Mouse (Mus musculus) neural tube, embryonic 13.5 days (tissue): ENCODE results near the gene Gpx8. TPM values are rescaled to one million over a fixed set of nuclear protein-coding genes. Genes with fewer than 3 reads are reported as not detected.
"Not testable (repeated sequence)": the region's sequence is repeated elsewhere in the genome, so short reads cannot be mapped to it uniquely, and the experiment has no call there.

Experiments used
- ATAC-seq: fragments of 200-750 bp; cut with Nextera tagmentation; 2 replicates; pipeline ENCODE4 v1.8.0; 2017; ENCODE audit warnings: low read depth, mild to moderate bottlenecking, moderate TSS enrichment, moderate library complexity
- H3K27ac ChIP-seq: fragments of 300-500 bp; sonication (generic); replicated peaks from 2 replicates; pipeline ENCODE4 v1.5.1; 2015; ENCODE audit warnings: moderate library complexity, mild to moderate bottlenecking, inconsistent platforms
- H3K27me3 ChIP-seq: fragments of 300-500 bp; sonication (generic); 2 replicates; pipeline ENCODE4 v1.6.1; 2015; ENCODE audit warnings: mild to moderate bottlenecking, inconsistent platforms
- H3K36me3 ChIP-seq: fragments of 300-500 bp; sonication (generic); 2 replicates; pipeline ENCODE4 v1.6.1; 2015; ENCODE audit warnings: mild to moderate bottlenecking, inconsistent platforms
- H3K4me1 ChIP-seq: fragments of 300-500 bp; sonication (generic); replicated peaks from 2 replicates; pipeline ENCODE4 v1.6.1; 2015; ENCODE audit warnings: inconsistent platforms
- H3K4me2 ChIP-seq: fragments of 300-500 bp; sonication (generic); 2 replicates; pipeline ENCODE4 v1.6.1; 2015; ENCODE audit warnings: inconsistent platforms, mild to moderate bottlenecking, moderate library complexity
- H3K4me3 ChIP-seq: fragments of 300-500 bp; sonication (generic); 2 replicates; pipeline ENCODE4 v1.5.1; 2015; ENCODE audit warnings: mild to moderate bottlenecking, inconsistent platforms
- H3K9ac ChIP-seq: fragments of 300-500 bp; sonication (generic); 2 replicates; pipeline ENCODE4 v1.6.1; 2015; ENCODE audit warnings: moderate library complexity, mild to moderate bottlenecking, inconsistent platforms
- H3K9me3 ChIP-seq: fragments of 300-500 bp; sonication (generic); 2 replicates; pipeline ENCODE4 v1.6.1; 2016; ENCODE audit warnings: inconsistent platforms
- WGBS: fragments of 180-500 bp; shearing (Covaris S2); methylation state at CpG from one replicate; pipeline ENCODE4 v1.1.7; 2015; 5-methylcytosine and 5-hydroxymethylcytosine counted together
- polyA plus RNA-seq: library from polyadenylated mRNA; unstranded; fragments of >200 nt; fragmentation: Nextera tagmentation; extraction: Ambion mirVana; gene quantifications from 2 replicates; pipeline ENCODE4 v1.2.1, GENCODE M21; 2015

The Gpx8 gene
- polyA plus RNA-seq, 1 experiment from 2014 or later, result 94.9 TPM

DNA sequence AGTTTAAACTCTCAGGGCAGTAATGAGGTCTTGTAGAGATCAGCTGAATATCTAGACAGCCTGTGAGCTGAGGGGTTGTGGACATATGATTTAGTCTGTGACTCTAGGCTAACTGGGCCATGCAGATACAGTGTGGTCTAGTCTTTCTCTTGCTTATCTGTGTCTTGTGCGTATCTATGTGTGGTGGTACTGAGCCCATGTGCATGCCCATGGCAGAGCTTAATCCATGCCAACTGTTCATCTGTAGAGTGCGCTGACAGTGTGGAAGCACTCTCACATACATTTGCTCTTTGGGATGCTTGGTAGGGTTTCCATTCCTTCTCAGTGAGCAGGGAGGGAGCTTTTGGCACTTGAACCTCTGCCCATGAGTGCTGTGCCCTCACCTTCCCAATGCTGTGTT lies 24.7 kb downstream of the Gpx8 start:
- Histone ChIP-seq H3K9ac (no peak overlapping the region), H3K9me3 (no peaks in the 10 kb centered on the region), H3K4me2 (no peak overlapping the region), H3K27me3 (peaks cover 17% of the 10 kb centered on the region), H3K36me3 (no peaks in the 10 kb centered on the region), H3K4me3 (no peak overlapping the region), H3K4me1 (no peaks in the 10 kb centered on the region), H3K27ac (no peak overlapping the region)
- ATAC-seq, result no peak
- WGBS, result 86% methylated on average over 2 of the region's 2 CpGs

DNA sequence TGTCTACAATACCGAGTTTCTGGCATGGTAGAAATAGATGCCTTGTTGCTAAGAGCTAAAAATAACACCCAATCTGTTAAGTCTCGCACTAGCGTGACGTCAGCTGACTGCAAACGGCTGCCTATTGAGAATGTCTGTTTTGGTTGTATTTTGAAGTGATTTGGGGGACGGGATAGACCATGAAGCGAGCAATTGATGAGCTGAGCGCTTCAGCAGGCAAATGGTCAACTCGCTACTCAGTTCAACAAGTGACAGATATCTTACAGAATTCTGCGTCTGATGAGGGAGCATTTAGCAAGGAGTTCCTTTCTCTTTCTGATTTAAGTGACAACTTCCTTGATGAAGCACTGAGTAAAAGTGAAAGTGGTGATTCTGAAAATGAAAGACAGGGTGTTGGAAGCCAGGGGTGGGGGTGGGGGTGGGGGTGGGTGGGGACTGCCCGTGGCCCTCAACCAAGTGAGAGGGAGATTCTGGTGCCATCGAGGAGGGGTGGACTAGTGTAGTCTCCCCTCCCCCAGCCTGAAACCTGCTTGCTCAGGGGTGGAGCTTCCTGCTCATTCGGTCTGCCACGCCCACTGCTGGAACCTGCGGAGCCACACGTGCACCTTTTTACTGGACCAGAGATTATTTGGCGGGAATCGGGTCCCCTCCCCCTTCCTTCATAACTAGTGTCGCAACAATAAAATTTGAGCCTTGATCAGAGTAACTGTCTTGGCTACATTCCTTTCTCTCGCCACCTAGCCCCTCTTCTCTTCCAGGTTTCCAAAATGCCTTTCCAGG lies 32.8 kb downstream of the Gpx8 start:
- not testable (repeated sequence) for H3K4me1 ChIP-seq, H3K27ac ChIP-seq, H3K27me3 ChIP-seq, H3K9me3 ChIP-seq, H3K9ac ChIP-seq, H3K36me3 ChIP-seq, ATAC-seq, H3K4me3 ChIP-seq
- 0 out of 2 replicates have a peak overlapping the region, but pooled peaks have one; percentile 10 for H3K4me2 ChIP-seq
- WGBS, result 59% methylated on average over 20 of the region's 20 CpGs

DNA sequence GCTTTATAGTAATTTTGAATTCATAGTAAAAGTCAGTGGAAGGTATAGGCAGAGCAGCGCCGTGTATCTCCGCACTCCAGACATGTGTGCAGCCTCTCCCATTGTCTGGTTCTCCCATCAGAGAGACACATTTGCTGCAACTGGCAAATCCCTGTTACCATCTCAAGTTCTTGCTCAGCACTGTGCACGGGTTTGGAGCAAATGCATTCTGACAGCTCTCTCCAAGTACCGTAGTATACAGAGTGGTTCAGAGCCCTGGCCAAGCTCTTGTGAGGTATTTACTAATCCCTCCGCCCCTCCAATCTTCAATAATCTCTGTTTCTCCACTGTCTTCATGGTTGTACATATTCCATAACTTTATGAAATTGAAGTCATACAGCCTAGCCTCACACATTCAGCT lies 33.5 kb downstream of the Gpx8 start:
- Histone ChIP-seq H3K4me1 (no peaks in the 10 kb centered on the region), H3K4me3 (no peak overlapping the region), H3K27me3 (no peaks in the 10 kb centered on the region), H3K9me3 (no peaks in the 10 kb centered on the region), H3K9ac (no peak overlapping the region), H3K36me3 (no peaks in the 10 kb centered on the region), H3K4me2 (no peak overlapping the region), H3K27ac (no peak overlapping the region)
- WGBS, result 80% methylated on average over 6 of the region's 6 CpGs
- ATAC-seq, result no peak

DNA sequence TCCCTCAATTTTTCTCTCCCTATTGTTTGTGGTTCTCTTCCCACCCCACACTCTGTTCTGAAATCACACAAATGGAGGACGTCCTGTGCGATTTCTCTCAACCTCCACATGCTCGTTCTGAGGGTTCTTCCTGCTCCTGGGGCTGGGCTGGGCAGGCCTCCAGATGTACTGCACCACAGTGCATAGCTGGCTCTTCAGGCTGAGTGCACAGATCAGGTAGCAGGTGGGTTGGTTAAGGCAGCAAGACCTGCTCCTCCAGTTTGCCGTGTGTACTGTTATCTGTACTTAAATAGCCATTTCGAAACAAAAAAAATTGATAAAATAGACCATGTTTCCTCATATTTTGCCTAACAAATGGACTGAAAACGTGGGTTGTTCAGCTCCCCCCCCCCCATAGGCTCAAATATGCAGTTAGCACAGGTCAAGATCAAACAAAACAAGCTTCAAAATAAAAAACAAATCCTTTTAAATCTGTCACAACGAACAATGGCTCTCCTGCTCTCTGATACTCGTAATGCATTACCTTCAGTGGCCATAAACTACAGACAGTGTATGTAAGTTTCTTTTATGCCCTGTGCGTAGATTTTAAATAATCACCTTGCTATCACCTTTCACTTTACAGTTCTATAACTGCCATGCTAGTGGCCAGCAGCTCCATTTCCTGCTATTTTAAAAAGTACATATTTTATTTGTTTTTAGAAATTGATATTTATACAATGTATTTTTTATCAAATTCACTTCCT lies 45.5 kb downstream of the Gpx8 start:
- Histone ChIP-seq H3K27me3 (peaks cover 66% of the 10 kb centered on the region), H3K9ac (no peak overlapping the region), H3K27ac (no peak overlapping the region), H3K4me2 (no peak overlapping the region), H3K9me3 (no peaks in the 10 kb centered on the region), H3K4me3 (no peak overlapping the region), H3K4me1 (peaks cover 13% of the 10 kb centered on the region), H3K36me3 (no peaks in the 10 kb centered on the region)
- no peak for ATAC-seq
- WGBS, result 75% methylated on average over 9 of the region's 9 CpGs

DNA sequence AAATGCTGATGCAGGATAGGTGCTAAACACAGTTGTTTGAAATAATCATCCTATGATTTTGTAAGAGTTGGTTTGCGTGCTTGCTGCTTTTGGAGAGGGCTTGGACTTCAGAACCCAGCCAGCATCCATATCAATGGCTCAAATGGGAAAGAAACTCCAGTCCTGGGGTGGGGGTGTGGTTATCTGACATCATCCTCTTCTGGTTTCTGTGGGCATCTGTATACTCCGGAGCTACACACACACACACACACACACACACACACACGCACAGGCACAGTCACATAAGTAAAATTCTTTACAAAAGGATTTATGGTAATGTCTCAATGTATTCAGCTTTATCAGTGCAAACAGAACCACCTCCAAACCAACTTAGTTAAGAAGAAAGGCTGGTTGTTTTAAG lies 46.1 kb downstream of the Gpx8 start:
- 81% methylated on average over 3 of the region's 3 CpGs for WGBS
- Histone ChIP-seq H3K27ac (no peak overlapping the region), H3K9me3 (no peaks in the 10 kb centered on the region), H3K36me3 (no peaks in the 10 kb centered on the region), H3K9ac (no peak overlapping the region), H3K4me1 (peaks cover 13% of the 10 kb centered on the region), H3K4me3 (no peak overlapping the region), H3K4me2 (no peak overlapping the region), H3K27me3 (peaks cover 73% of the 10 kb centered on the region)
- ATAC-seq, result no peak

DNA sequence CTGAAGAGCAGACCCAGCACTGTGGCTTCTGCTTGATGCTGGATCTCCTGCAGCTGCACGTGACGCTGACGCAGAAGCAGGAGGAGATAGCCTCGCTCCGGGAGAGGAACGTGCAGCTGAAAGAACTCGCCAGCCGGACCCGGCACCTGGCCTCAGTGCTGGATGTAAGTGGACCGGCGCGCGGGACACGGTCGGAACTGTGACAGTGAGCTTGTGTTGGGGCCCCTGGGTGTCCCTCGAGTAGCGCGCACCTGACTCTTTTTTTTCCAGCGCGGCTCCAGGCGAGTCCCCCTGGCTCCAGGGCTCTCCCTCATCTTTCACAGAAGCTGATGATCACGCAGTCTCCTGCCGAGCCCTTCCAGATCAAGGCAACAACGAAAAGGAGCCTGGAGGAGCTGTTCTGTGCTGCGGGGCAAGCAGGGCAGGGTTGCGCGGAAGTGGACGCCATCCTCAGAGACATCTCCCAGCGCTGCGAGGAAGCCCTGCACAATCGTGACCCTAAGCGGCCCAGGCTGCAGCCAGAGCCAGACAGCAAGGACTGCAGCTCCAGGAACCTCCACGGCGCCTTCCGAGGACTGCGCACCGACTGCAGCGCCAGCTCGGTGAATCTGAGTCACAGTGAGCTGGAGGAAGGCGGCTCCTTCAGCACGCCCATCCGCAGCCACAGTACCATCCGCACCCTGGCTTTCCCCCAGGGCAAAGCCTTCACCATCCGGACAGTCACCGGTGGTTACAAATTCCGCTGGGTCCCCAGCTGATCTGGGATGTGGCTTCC lies 47.6 kb downstream of the Gpx8 start:
- Histone ChIP-seq H3K27ac (no peak overlapping the region), H3K9me3 (no peaks in the 10 kb centered on the region), H3K9ac (peak overlapping the region; percentile 70), H3K4me2 (peak overlapping the region; percentile 87), H3K27me3 (peaks cover 88% of the 10 kb centered on the region), H3K36me3 (no peaks in the 10 kb centered on the region), H3K4me1 (peaks cover 22% of the 10 kb centered on the region), H3K4me3 (peak overlapping the region; percentile 47)
- under 1% methylated on average over 46 of the region's 46 CpGs for WGBS
- peak; percentile 66 for ATAC-seq

DNA sequence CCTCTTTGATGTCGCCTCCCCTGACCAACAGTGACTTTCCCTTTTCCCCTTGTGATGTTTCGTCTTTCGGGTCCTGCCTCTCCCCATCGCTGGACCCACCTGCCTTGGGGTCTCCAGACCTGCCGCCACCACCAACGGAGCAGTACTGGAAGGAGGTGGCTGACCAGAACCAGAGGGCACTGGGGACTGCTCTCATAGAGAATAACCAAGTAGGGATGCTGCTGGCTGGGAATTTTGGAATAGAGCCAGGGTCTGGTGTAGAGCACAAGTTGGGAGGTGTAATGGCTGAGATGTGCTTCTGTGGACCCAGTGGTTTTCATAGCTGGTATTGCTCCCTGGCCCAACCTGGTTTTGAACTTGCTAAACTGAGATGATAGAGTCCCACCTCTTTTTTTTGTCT lies 48.8 kb downstream of the Gpx8 start:
- 68% methylated on average over 6 of the region's 6 CpGs for WGBS
- Histone ChIP-seq H3K4me3 (no peak overlapping the region), H3K4me1 (peaks cover 28% of the 10 kb centered on the region)

DNA sequence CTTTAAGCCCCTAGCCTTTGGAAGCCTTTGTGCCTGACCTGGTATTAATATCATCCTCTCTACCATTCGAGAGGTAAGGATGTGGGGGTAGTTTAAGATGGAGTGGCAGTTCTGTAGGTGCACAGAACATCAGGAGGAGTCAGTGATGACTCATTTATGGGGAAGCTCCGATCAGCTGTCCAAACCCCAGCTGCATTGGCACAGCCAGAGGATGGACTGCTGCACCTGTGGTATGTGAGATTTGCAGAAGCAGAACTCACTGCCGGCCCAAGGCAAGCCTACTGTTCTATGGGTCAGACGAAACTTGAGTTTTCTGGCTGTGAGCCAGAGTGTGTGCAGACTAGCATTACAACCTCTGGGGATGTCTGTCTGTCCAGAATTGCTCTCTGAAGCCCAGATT lies 49.8 kb downstream of the Gpx8 start:
- 68% methylated on average over 4 of the region's 4 CpGs for WGBS
- Histone ChIP-seq H3K9me3 (no peaks in the 10 kb centered on the region), H3K27me3 (peaks cover 95% of the 10 kb centered on the region), H3K36me3 (no peaks in the 10 kb centered on the region), H3K27ac (no peak overlapping the region), H3K4me2 (no peak overlapping the region), H3K9ac (no peak overlapping the region), H3K4me3 (no peak overlapping the region), H3K4me1 (peaks cover 28% of the 10 kb centered on the region)
- ATAC-seq, result no peak

More for the DNA sequence above, 48.8 kb downstream of the Gpx8 start:
- H3K4me2 ChIP-seq, result no peak overlapping the region
- no peaks in the 10 kb centered on the region for H3K36me3 ChIP-seq
- H3K9ac ChIP-seq, result no peak overlapping the region
- H3K27ac ChIP-seq, result no peak overlapping the region
- H3K9me3 ChIP-seq, result no peaks in the 10 kb centered on the region
- ATAC-seq, result no peak
- peaks cover 99% of the 10 kb centered on the region for H3K27me3 ChIP-seq

DNA sequence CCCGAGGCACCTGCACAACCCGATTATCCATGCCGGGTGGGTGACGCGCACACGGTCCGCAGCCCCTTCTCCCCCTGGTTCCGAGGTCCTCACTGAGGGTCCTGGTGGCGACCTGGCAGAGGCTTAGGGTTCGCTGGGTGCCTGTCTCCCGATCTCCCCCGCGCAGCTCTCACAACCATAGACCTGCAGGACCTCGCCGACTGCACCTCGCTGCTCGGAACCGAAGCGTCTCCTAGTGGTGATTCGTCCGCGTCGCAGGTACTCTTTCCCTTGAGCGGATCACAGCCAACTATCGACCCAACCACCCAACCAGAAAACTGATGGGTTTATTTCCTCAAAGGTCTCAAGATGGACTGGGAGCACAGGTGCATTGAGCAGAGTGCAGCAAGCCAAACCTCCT lies 52.0 kb downstream of the Gpx8 start:
- Histone ChIP-seq H3K27ac (no peak overlapping the region), H3K4me1 (peaks cover 33% of the 10 kb centered on the region), H3K4me2 (peak overlapping the region; percentile 75), H3K36me3 (no peaks in the 10 kb centered on the region), H3K9me3 (no peaks in the 10 kb centered on the region), H3K27me3 (peaks cover 95% of the 10 kb centered on the region), H3K9ac (peak overlapping the region; percentile 58), H3K4me3 (peak overlapping the region; percentile 42)
- 0% methylated on average over 25 of the region's 25 CpGs for WGBS
- ATAC-seq, result peak; percentile 55

DNA sequence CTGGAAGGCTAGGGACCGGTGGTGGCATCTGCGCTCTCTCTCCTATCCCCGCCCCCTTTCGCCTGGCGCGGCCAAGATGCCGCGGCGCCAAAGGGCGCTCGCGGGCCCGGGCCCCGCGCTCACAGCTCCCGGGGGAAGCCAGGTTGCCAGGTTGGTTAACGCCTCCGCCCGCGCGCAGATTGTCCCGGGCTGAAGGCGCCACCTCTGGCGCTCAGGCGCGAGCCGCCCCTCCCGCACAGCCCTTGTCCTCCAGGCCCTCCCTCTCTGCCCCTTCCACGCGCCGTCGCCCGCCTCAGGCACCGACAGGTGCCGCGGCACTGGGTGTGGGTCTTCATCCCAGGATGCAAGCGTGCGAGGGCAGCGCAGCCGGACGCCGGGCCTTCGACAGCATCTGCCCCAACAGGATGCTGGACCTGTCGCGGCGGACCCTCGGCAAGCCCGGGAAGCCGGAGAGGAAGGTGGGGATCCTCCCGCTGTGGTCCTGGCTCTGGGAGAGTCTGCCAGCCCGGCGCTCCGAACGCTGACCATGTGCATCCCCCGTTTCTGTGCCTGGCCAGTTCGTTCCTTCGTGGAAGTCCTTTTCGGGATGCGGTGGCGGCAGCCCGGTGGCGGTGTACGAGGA lies 52.6 kb downstream of the Gpx8 start, which contains the start of gene Mcidas:
Gene Mcidas (plus strand): TSS at position 315 of the 622 bp plus-strand sequence.
- H3K4me3 ChIP-seq, result peak within 1 kb of the TSS; percentile 42
- peak; percentile 62 for ATAC-seq
- H3K27me3 ChIP-seq, result peaks cover 95% of the 10 kb centered on the region
- H3K4me1 ChIP-seq, result peaks cover 33% of the 10 kb centered on the region
- no peaks in the 10 kb centered on the region for H3K36me3 ChIP-seq
- H3K27ac ChIP-seq, result no peak within 1 kb of the TSS
- WGBS, result under 1% methylated on average over 63 of the region's 63 CpGs
- H3K9ac ChIP-seq, result peak within 1 kb of the TSS; percentile 58
- H3K9me3 ChIP-seq, result no peaks in the 10 kb centered on the region
- H3K4me2 ChIP-seq, result peak within 1 kb of the TSS; percentile 75
